Mouse (Mus musculus) ES-E14 (cell line): ENCODE measurements around the gene Cmtm3.

Source experiments
- CHD2 ChIP-seq: IDR thresholded peaks from 2 replicates; pipeline ENCODE4 v1.6.1; 2014; ENCODE audit warnings: mild to moderate bottlenecking, low read depth, low read length, inconsistent platforms
- ZC3H11A ChIP-seq: IDR thresholded peaks from 2 replicates; pipeline ENCODE4 v1.6.1; 2012; ENCODE audit warnings: low read depth, mild to moderate bottlenecking, inconsistent platforms, low read length, borderline replicate concordance

DNA sequence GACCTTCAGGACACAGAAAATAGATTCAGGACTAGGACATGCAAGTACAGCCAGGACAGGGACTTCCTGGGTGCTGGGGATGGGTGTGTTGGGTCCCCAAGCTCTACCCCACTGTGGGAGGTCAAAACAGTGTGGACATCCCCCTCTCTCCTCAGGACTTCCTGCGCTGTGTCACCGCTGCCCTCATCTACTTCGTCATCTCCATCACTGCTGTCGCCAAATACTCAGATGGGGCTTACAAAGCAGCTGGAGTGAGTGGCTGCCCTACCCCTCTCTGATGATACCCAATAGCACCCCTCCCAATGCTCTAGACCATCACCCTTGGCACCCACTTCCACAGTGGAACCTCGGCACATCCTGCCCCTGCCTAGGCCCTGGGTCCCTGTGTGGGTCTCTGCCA lies 5.4 kb downstream of the Cmtm3 start:
- TF ChIP-seq ZC3H11A (no peak), CHD2 (no peak)
